Mouse (Mus musculus): ENCODE data around the gene Fanca. TPM values are rescaled to one million over a fixed set of nuclear protein-coding genes. Genes with fewer than 3 reads are reported as not detected.

The Fanca gene
- polyA plus RNA-seq, 1 experiment, result 16.5 TPM

GRCm38 (mm10) chr8:123228416-123228815 lies 90.0 kb downstream of the Fanca start:
- no peak overlapping the region for H3K4me3 ChIP-seq (replicated peaks)
- peaks cover 19% of the 10 kb centered on the region for H3K4me1 ChIP-seq
- peaks cover 54% of the 10 kb centered on the region for H3K36me3 ChIP-seq (replicated peaks; ENCODE audit: low read length)
- peaks cover 2% of the 10 kb centered on the region for H3K27me3 ChIP-seq (replicated peaks)
- no peak for TF ChIP-seq GATA1 (IDR thresholded peaks at IDR 0.05; ENCODE audit: borderline replicate concordance, low read length)
- TF ChIP-seq FLI1 (IDR thresholded peaks at IDR 0.05; ENCODE audit: low read length), result no peak
- H3K9me3 ChIP-seq, result no peaks in the 10 kb centered on the region

GRCm38 (mm10) chr8:123224278-123225266 lies 93.8 kb downstream of the Fanca start, which contains the start of gene Cdk10:
Gene Cdk10, plus strand, starts transcription at chr8:123224842.
- Histone ChIP-seq H3K4me3 (replicated peaks) (peak within 1 kb of the TSS; percentile 98), H3K36me3 (replicated peaks; ENCODE audit: low read length) (peaks cover 31% of the 10 kb centered on the region), H3K4me1 (peaks cover 22% of the 10 kb centered on the region), H3K9me3 (no peaks in the 10 kb centered on the region), H3K27me3 (replicated peaks) (peaks cover 4% of the 10 kb centered on the region)
- TF ChIP-seq GATA1 (IDR thresholded peaks at IDR 0.05; ENCODE audit: borderline replicate concordance, low read length) (no peak), FLI1 (IDR thresholded peaks at IDR 0.05; ENCODE audit: low read length) (peak; percentile 88; the same call in 1 of the 2 replicates)

DNA sequence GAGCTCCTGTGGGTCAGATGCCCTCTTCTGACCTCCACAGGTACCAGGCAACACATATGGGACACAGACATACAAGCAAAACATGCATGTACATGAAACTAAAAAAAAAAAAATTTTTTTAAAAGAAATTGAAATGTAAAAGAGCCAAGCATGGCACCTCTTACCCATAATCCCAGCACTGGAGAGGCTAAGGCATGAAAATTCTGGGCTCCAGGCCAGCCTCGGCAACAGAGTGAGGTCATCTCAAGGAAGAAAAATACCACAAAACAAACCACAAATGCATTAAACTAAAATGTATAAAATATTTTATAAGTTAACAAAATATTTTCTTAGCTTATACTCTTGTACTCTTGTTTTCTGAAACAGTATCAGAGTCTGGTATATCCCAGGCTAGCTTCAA lies 97.5 kb downstream of the Fanca start:
- no peak for TF ChIP-seq GATA1 (IDR thresholded peaks at IDR 0.05; ENCODE audit: borderline replicate concordance, low read length)
- no peak for TF ChIP-seq FLI1 (IDR thresholded peaks at IDR 0.05; ENCODE audit: low read length)
- peaks cover 23% of the 10 kb centered on the region for H3K27me3 ChIP-seq (replicated peaks)

More for the DNA sequence above, 97.5 kb downstream of the Fanca start:
- Histone ChIP-seq H3K4me1 (peaks cover 25% of the 10 kb centered on the region), H3K9me3 (no peaks in the 10 kb centered on the region), H3K4me3 (replicated peaks) (no peak overlapping the region), H3K36me3 (replicated peaks; ENCODE audit: low read length) (no peaks in the 10 kb centered on the region)

Other genes with a start within 250 kb of the Fanca start
- 3,221 and 4,089 TPM in 2 replicates for gene Rpl13, start 216.2 kb downstream of the Fanca start, polyA plus RNA-seq (2012; ENCODE audit: insufficient read depth, low replicate concordance)
- gene Cpne7, start 201.2 kb downstream of the Fanca start, polyA plus RNA-seq (2012; ENCODE audit: insufficient read depth, low replicate concordance), result 0.43 TPM in 1 of 2 replicates, not detected in the other
- gene Sult5a1, start 160.3 kb downstream of the Fanca start, polyA plus RNA-seq (2012; ENCODE audit: insufficient read depth, low replicate concordance), result not detected in 2 replicates
- not detected in 2 replicates for gene Dpep1, start 132.3 kb downstream of the Fanca start, polyA plus RNA-seq (2012; ENCODE audit: insufficient read depth, low replicate concordance)
- 25.0 and 29.4 TPM in 2 replicates for gene Chmp1a, start 105.8 kb downstream of the Fanca start, polyA plus RNA-seq (2012; ENCODE audit: insufficient read depth, low replicate concordance)
- not detected in 2 replicates for gene Spata33, start 105.7 kb downstream of the Fanca start, polyA plus RNA-seq (2012; ENCODE audit: insufficient read depth, low replicate concordance)
- 39.4 and 48.1 TPM in 2 replicates for gene Cdk10, start 93.7 kb downstream of the Fanca start, polyA plus RNA-seq (2012; ENCODE audit: insufficient read depth, low replicate concordance)
- 5.3 and 6.1 TPM in 2 replicates for gene Spata2l, start 82.3 kb downstream of the Fanca start, polyA plus RNA-seq (2012; ENCODE audit: insufficient read depth, low replicate concordance)
- gene Zfp276, start 64.4 kb downstream of the Fanca start, polyA plus RNA-seq (2012; ENCODE audit: insufficient read depth, low replicate concordance), result 5.0 and 11.6 TPM in 2 replicates
- 49.9 and 179 TPM in 2 replicates for gene Vps9d1, start 64.2 kb downstream of the Fanca start, polyA plus RNA-seq (2012; ENCODE audit: insufficient read depth, low replicate concordance)
- gene Spire2, start 14.1 kb upstream of the Fanca start, polyA plus RNA-seq (2012; ENCODE audit: insufficient read depth, low replicate concordance), result 0.47 TPM in 1 of 2 replicates, not detected in the other
- 41.1 and 108 TPM in 2 replicates for gene Tcf25, start 55.2 kb upstream of the Fanca start, polyA plus RNA-seq (2012; ENCODE audit: insufficient read depth, low replicate concordance)
- gene Mc1r, start 88.5 kb upstream of the Fanca start, polyA plus RNA-seq (2012; ENCODE audit: insufficient read depth, low replicate concordance), result 1.1 TPM in 1 of 2 replicates, not detected in the other
- 123 and 178 TPM in 2 replicates for gene Tubb3, start 92.8 kb upstream of the Fanca start, polyA plus RNA-seq (2012; ENCODE audit: insufficient read depth, low replicate concordance)
- 20.7 and 47.5 TPM in 2 replicates for gene Def8, start 105.0 kb upstream of the Fanca start, polyA plus RNA-seq (2012; ENCODE audit: insufficient read depth, low replicate concordance)
- 8.8 and 20.1 TPM in 2 replicates for gene Afg3l1, start 159.3 kb upstream of the Fanca start, polyA plus RNA-seq (2012; ENCODE audit: insufficient read depth, low replicate concordance)
- not detected in 2 replicates for gene Dbndd1, start 196.9 kb upstream of the Fanca start, polyA plus RNA-seq (2012; ENCODE audit: insufficient read depth, low replicate concordance)
- 3.7 and 21.3 TPM in 2 replicates for gene Gas8, start 200.3 kb upstream of the Fanca start, polyA plus RNA-seq (2012; ENCODE audit: insufficient read depth, low replicate concordance)

All from megakaryocyte, embryonic 14.5 days (primary cell).